Mouse (Mus musculus) myocyte (in vitro differentiated cells): Measurements from ENCODE around the gene Cr2.

Experiments used
- MAX ChIP-seq: IDR thresholded peaks from one replicate; pipeline ENCODE4 v1.6.1; 2011; ENCODE audit warnings: low read depth, mild to moderate bottlenecking, control low read depth
- REST ChIP-seq: IDR thresholded peaks from one replicate; pipeline ENCODE4 v1.6.1; 2011; ENCODE audit warnings: mild to moderate bottlenecking, control low read depth, moderate library complexity; ENCODE audit not compliant: insufficient read depth, insufficient read length

GRCm38 (mm10) chr1:195114414-195114813 is 62.1 kb downstream of the Cr2 start:
- no peak for TF ChIP-seq MAX
- TF ChIP-seq REST = no peak
